Mouse (Mus musculus) G1E (cell line): Measurements from ENCODE around the gene B4galt2. TPM values are rescaled to one million over a fixed set of nuclear protein-coding genes. Genes with fewer than 3 reads are reported as not detected.

ENCODE experiments used
- ATAC-seq: 2 replicates; pipeline ENCODE4 v1.8.0; 2016; ENCODE audit warnings: mild to moderate bottlenecking; ENCODE audit not compliant: insufficient number of reproducible peaks, poor library complexity, low FRiP score, severe bottlenecking; ENCODE audit errors: extremely low read depth
- DNase-seq: peaks from one replicate; pipeline ENCODE4 v3.0.0; 2012; ENCODE audit warnings: low spot score
- H3K27me3 ChIP-seq: 2 replicates; pipeline ENCODE4 v1.6.1; 2012; ENCODE audit warnings: mild to moderate bottlenecking, low read length, inconsistent platforms; ENCODE audit not compliant: insufficient read depth
- H3K36me3 ChIP-seq: replicated peaks from 2 replicates; pipeline ENCODE3; 2012; ENCODE audit warnings: mild to moderate bottlenecking, inconsistent platforms
- H3K4me1 ChIP-seq: 2 replicates; pipeline ENCODE4 v1.6.1; 2012; ENCODE audit warnings: low read depth, low read length, inconsistent platforms, mixed read lengths; ENCODE audit not compliant: insufficient read depth
- H3K4me3 ChIP-seq: 2 replicates; pipeline ENCODE4 v1.5.1; 2012; ENCODE audit warnings: low read depth, mild to moderate bottlenecking, inconsistent platforms, low read length, moderate library complexity, mixed read lengths
- H3K9me3 ChIP-seq: replicated peaks from 2 replicates; pipeline ENCODE4 v1.6.1; 2012; ENCODE audit warnings: inconsistent platforms
- CTCF ChIP-seq: IDR thresholded peaks from 2 replicates; pipeline ENCODE4 v1.5.1; 2012; ENCODE audit warnings: low read depth, low read length, inconsistent platforms, mixed read lengths
- GATA1 ChIP-seq: IDR thresholded peaks from 2 replicates; pipeline ENCODE4 v1.6.1; 2012; ENCODE audit warnings: borderline replicate concordance, low read length, inconsistent platforms, mixed read lengths
- GATA2 ChIP-seq: IDR thresholded peaks from 2 replicates; pipeline ENCODE4 v1.6.1; 2012; ENCODE audit warnings: low read depth, low read length, inconsistent platforms, borderline replicate concordance
- POLR2AphosphoS5 ChIP-seq: IDR thresholded peaks from 2 replicates; pipeline ENCODE4 v1.6.1; 2012; ENCODE audit warnings: low read depth, low read length, inconsistent platforms; ENCODE audit not compliant: insufficient replicate concordance
- TAL1 ChIP-seq: conservative IDR thresholded peaks from 2 replicates; pipeline ENCODE4 v1.6.1; 2012; ENCODE audit warnings: low read depth, low read length, inconsistent platforms, mixed read lengths
- polyA plus RNA-seq: library from polyadenylated mRNA; stranded (reverse); fragments of >175 nt; gene quantifications from 2 replicates; pipeline ENCODE4 v1.2.3, GENCODE M21; 2012
- total RNA-seq, 2 experiments: library from RNA; stranded (forward) in 1 of 2; stranded (reverse) in 1 of 2; fragments of 200-1000 nt in 1 of 2; fragments of >200 nt in 1 of 2; fragmentation: Nextera tagmentation in 1 of 2; gene quantifications; 2 replicates each; pipeline ENCODE4 v1.2.3; 2014 to 2017

B4galt2 gene
- total and polyA plus RNA-seq, 3 experiments, result 0.11 to 0.33 TPM; not detected in 1

GRCm38 (mm10) chr4:117846261-117846660, 37.0 kb downstream of the B4galt2 start:
- H3K9me3 ChIP-seq, result no peaks in the 10 kb centered on the region
- DNase-seq (no peak), ATAC-seq (no peak)
- peaks cover 16% of the 10 kb centered on the region for H3K36me3 ChIP-seq
- H3K4me1 ChIP-seq, result peaks cover 3% of the 10 kb centered on the region; the same call in 1 of the 2 replicates
- H3K27me3 ChIP-seq, result peaks cover 28% of the 10 kb centered on the region
- TF ChIP-seq CTCF (no peak), GATA2 (no peak), TAL1 (no peak), POLR2AphosphoS5 (no peak), GATA1 (no peak)
- H3K4me3 ChIP-seq, result no peak overlapping the region

DNA sequence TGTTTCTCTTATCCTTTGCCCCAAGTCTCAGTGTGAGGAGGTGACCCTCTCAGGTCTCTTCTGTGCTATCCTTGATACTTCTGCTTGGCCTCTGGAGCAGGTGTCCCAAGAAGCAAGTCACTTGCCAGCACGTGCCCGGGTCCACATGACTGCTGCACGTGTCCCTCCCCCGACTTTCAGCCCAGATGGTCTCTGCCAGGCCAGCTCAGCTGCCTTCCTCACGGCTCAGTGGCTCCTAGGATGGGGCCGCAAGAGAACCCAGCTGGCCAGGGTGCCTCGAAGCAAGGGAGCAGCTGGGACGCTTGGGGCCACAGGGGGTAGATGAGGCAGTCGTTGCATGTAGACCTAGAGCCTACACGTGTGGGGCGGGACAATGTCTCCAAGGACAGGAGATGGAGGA, 38.0 kb downstream of the B4galt2 start:
- no peak for DNase-seq
- ATAC-seq, result no peak
- Histone ChIP-seq H3K36me3 (peaks cover 16% of the 10 kb centered on the region), H3K4me1 (peaks cover 3% of the 10 kb centered on the region; the same call in 1 of the 2 replicates), H3K4me3 (no peak overlapping the region), H3K9me3 (no peaks in the 10 kb centered on the region), H3K27me3 (peaks cover 28% of the 10 kb centered on the region)
- TF ChIP-seq CTCF (no peak), TAL1 (no peak), GATA2 (no peak), GATA1 (no peak), POLR2AphosphoS5 (no peak)

DNA sequence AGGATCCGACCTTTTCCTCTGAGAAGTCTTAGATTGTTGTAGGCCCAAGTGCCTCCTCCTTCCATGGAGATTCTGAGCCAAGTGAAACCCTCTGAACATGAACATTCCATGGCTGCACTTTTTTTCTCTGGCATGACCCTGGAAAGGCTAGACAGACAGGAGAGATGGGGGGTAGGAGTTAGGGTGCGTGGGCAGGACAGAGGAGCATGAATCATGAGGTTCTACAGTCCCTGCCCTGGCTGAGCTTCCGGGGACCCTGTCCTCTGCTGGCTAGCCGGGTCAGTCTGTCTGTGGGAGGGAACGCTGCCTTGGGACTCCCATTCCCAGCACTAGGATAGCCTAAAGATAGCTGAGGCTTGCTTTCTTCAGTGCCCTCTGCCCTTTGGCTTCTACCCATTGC, 38.8 kb downstream of the B4galt2 start:
- Histone ChIP-seq H3K4me3 (no peak overlapping the region), H3K9me3 (no peaks in the 10 kb centered on the region), H3K36me3 (peaks cover 16% of the 10 kb centered on the region), H3K4me1 (peaks cover 3% of the 10 kb centered on the region; the same call in 1 of the 2 replicates), H3K27me3 (peaks cover 29% of the 10 kb centered on the region)
- no peak for ATAC-seq
- no peak for DNase-seq
- TF ChIP-seq TAL1, result no peak
- no peak for TF ChIP-seq GATA1
- no peak for TF ChIP-seq CTCF
- TF ChIP-seq GATA2, result no peak
- no peak for TF ChIP-seq POLR2AphosphoS5

GRCm38 (mm10) chr4:117843101-117843500, 40.2 kb downstream of the B4galt2 start:
- peaks cover 12% of the 10 kb centered on the region for H3K36me3 ChIP-seq
- ATAC-seq, result no peak
- DNase-seq, result no peak
- peaks cover 3% of the 10 kb centered on the region; the same call in 1 of the 2 replicates for H3K4me1 ChIP-seq
- H3K27me3 ChIP-seq, result peaks cover 26% of the 10 kb centered on the region
- H3K4me3 ChIP-seq, result no peak overlapping the region
- no peaks in the 10 kb centered on the region for H3K9me3 ChIP-seq
- TF ChIP-seq TAL1 (no peak), POLR2AphosphoS5 (no peak), CTCF (no peak), GATA1 (no peak), GATA2 (no peak)

DNA sequence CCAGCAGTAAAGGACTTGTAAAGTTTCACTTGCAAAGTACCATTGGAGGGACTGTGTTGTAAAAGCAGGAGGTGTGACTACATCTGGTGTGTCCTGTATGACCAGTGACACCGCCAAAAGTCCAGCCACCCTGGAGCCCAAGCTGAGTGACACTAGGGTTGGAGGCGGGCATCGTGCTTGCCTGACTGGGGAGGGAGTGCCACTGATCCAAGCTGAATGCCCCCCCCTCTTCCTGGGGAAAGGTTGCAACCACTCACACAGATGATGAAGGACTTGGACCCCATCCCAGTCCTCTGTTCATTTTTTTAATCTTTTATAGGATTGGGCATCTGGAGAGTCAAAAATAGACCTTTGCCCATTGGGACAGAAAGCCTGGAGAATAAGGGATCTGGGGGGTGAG, 41.7 kb downstream of the B4galt2 start:
- no peak overlapping the region for H3K4me3 ChIP-seq
- TF ChIP-seq POLR2AphosphoS5, result no peak
- TF ChIP-seq GATA2, result no peak
- no peak for TF ChIP-seq GATA1
- no peak for TF ChIP-seq TAL1
- TF ChIP-seq CTCF, result no peak
- peaks cover 14% of the 10 kb centered on the region for H3K4me1 ChIP-seq
- peaks cover 9% of the 10 kb centered on the region for H3K36me3 ChIP-seq
- H3K27me3 ChIP-seq, result peaks cover 28% of the 10 kb centered on the region
- ATAC-seq, result no peak
- no peak for DNase-seq
- H3K9me3 ChIP-seq, result no peaks in the 10 kb centered on the region

- DNase-seq (no peak), ATAC-seq (no peak)
- no peak overlapping the region for H3K4me3 ChIP-seq
- peaks cover 6% of the 10 kb centered on the region for H3K36me3 ChIP-seq
- TF ChIP-seq CTCF (no peak), POLR2AphosphoS5 (no peak), TAL1 (no peak), GATA1 (no peak), GATA2 (no peak)
- H3K4me1 ChIP-seq, result peaks cover 21% of the 10 kb centered on the region
- H3K9me3 ChIP-seq, result no peaks in the 10 kb centered on the region
- H3K27me3 ChIP-seq, result peaks cover 28% of the 10 kb centered on the region
Observed at GRCm38 (mm10) chr4:117840821-117841220, 42.5 kb downstream of the B4galt2 start.

DNA sequence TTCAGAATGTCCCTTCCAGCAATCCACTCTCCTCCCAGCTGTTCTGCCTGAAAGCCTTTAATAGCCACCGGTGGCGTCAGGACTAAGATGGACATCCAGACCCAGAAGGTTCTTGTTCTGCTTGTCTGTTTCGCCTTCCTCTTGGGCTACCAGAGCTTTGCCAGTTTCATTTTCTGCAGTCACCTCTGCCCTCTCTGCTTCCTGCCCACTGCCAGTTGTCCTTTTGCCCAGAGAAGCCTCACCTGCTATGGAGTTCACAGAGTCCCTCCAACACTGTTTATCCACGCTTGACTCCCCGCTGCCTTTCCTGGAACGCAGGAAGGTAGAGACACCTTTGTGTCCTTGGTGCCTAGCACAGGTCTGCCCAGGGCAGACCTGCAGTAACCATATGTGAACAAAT, 43.9 kb downstream of the B4galt2 start:
- DNase-seq (no peak), ATAC-seq (no peak)
- Histone ChIP-seq H3K36me3 (no peaks in the 10 kb centered on the region), H3K4me1 (peaks cover 32% of the 10 kb centered on the region), H3K4me3 (no peak overlapping the region), H3K27me3 (peaks cover 24% of the 10 kb centered on the region), H3K9me3 (no peaks in the 10 kb centered on the region)
- TF ChIP-seq CTCF, result no peak
- TF ChIP-seq GATA1, result no peak
- no peak for TF ChIP-seq GATA2
- TF ChIP-seq TAL1, result no peak
- no peak for TF ChIP-seq POLR2AphosphoS5
